Mouse (Mus musculus): Measurements from ENCODE around the gene Nfasc. TPM values are rescaled to one million over a fixed set of nuclear protein-coding genes. Genes with fewer than 3 reads are reported as not detected.

The Nfasc gene
- 2.9 and 4.3 TPM in 2 replicates for polyA plus RNA-seq (2015; fragmentation: Nextera tagmentation; extraction: Ambion mirVana)

GRCm38 (mm10) chr1:132741175-132741997 lies at the start of gene Nfasc:
Gene Nfasc (minus strand): TSS chr1:132741797.
- Histone ChIP-seq H3K4me3 (replicated peaks) (peak within 1 kb of the TSS; percentile 40), H3K9me3 (no peaks in the 10 kb centered on the region), H3K36me3 (no peaks in the 10 kb centered on the region), H3K9ac (peak within 1 kb of the TSS; percentile 37), H3K4me1 (replicated peaks) (peaks cover 6% of the 10 kb centered on the region; the same call in 1 of the 2 replicates), H3K27me3 (replicated peaks) (peaks cover 47% of the 10 kb centered on the region), H3K27ac (no peak within 1 kb of the TSS), H3K4me2 (replicated peaks) (peak within 1 kb of the TSS; percentile 71)
- WGBS = 5% methylated on average over 51 of the region's 51 CpGs
- peak; percentile 70 for ATAC-seq

GRCm38 (mm10) chr1:132791049-132791448 lies 49.5 kb upstream of the Nfasc start:
- Histone ChIP-seq H3K9me3 (no peaks in the 10 kb centered on the region), H3K27me3 (replicated peaks) (no peaks in the 10 kb centered on the region), H3K4me2 (replicated peaks) (no peak overlapping the region), H3K4me1 (replicated peaks) (no peaks in the 10 kb centered on the region), H3K27ac (no peak overlapping the region), H3K4me3 (replicated peaks) (no peak overlapping the region), H3K36me3 (no peaks in the 10 kb centered on the region), H3K9ac (no peak overlapping the region)
- ATAC-seq = no peak
- WGBS = 89% methylated on average over 6 of the region's 6 CpGs

GRCm38 (mm10) chr1:132786866-132787265 lies 45.3 kb upstream of the Nfasc start:
- no peak for ATAC-seq

GRCm38 (mm10) chr1:132781607-132782445 lies 40.2 kb upstream of the Nfasc start:
- Histone ChIP-seq H3K4me2 (replicated peaks) (no peak overlapping the region), H3K4me1 (replicated peaks) (no peaks in the 10 kb centered on the region), H3K27me3 (replicated peaks) (no peaks in the 10 kb centered on the region), H3K4me3 (replicated peaks) (no peak overlapping the region), H3K9me3 (no peaks in the 10 kb centered on the region), H3K9ac (no peak overlapping the region), H3K27ac (no peak overlapping the region), H3K36me3 (no peaks in the 10 kb centered on the region)
- 72% methylated on average over 13 of the region's 13 CpGs for whole genome bisulfite sequencing
- no peak for ATAC-seq

More at GRCm38 (mm10) chr1:132786866-132787265, 45.3 kb upstream of the Nfasc start:
- Histone ChIP-seq H3K36me3 (no peaks in the 10 kb centered on the region), H3K4me1 (replicated peaks) (no peaks in the 10 kb centered on the region), H3K4me3 (replicated peaks) (no peak overlapping the region), H3K4me2 (replicated peaks) (no peak overlapping the region), H3K9ac (no peak overlapping the region), H3K9me3 (no peaks in the 10 kb centered on the region), H3K27ac (no peak overlapping the region), H3K27me3 (replicated peaks) (no peaks in the 10 kb centered on the region)
- 73% methylated on average over 5 of the region's 5 CpGs for WGBS

GRCm38 (mm10) chr1:132780961-132781360 lies 39.4 kb upstream of the Nfasc start:
- Histone ChIP-seq H3K4me3 (replicated peaks) (no peak overlapping the region), H3K27me3 (replicated peaks) (no peaks in the 10 kb centered on the region), H3K9me3 (no peaks in the 10 kb centered on the region), H3K4me2 (replicated peaks) (no peak overlapping the region), H3K36me3 (no peaks in the 10 kb centered on the region), H3K27ac (no peak overlapping the region), H3K4me1 (replicated peaks) (no peaks in the 10 kb centered on the region), H3K9ac (no peak overlapping the region)
- ATAC-seq = no peak
- 86% methylated on average over 5 of the region's 5 CpGs for WGBS

- H3K27ac ChIP-seq = no peak overlapping the region
- no peaks in the 10 kb centered on the region for H3K27me3 ChIP-seq (replicated peaks)
- no peak overlapping the region for H3K4me2 ChIP-seq (replicated peaks)
- H3K9me3 ChIP-seq = no peaks in the 10 kb centered on the region
- 86% methylated on average over 1 of the region's 1 CpGs for WGBS
- no peak for ATAC-seq
- no peaks in the 10 kb centered on the region for H3K4me1 ChIP-seq (replicated peaks)
- no peaks in the 10 kb centered on the region for H3K36me3 ChIP-seq
- H3K9ac ChIP-seq = no peak overlapping the region
- no peak overlapping the region for H3K4me3 ChIP-seq (replicated peaks)
Observed at GRCm38 (mm10) chr1:132780254-132780653, 38.7 kb upstream of the Nfasc start.

- no peaks in the 10 kb centered on the region for H3K9me3 ChIP-seq
- 82% methylated on average over 6 of the region's 6 CpGs for WGBS
- H3K9ac ChIP-seq = no peak overlapping the region
- no peak overlapping the region for H3K4me3 ChIP-seq (replicated peaks)
- no peak overlapping the region for H3K27ac ChIP-seq
- H3K27me3 ChIP-seq (replicated peaks) = 0 out of 2 replicates have a peak, but pooled peaks cover 2% of the 10 kb centered on the region
- ATAC-seq = no peak
- no peak overlapping the region for H3K4me2 ChIP-seq (replicated peaks)
- no peaks in the 10 kb centered on the region for H3K36me3 ChIP-seq
- no peaks in the 10 kb centered on the region for H3K4me1 ChIP-seq (replicated peaks)
Observed at GRCm38 (mm10) chr1:132774959-132775358, 33.4 kb upstream of the Nfasc start.

GRCm38 (mm10) chr1:132771377-132771776 lies 29.8 kb upstream of the Nfasc start:
- Histone ChIP-seq H3K27me3 (replicated peaks) (0 out of 2 replicates have a peak, but pooled peaks cover 4% of the 10 kb centered on the region), H3K4me1 (replicated peaks) (0 out of 2 replicates have a peak, but pooled peaks cover 2% of the 10 kb centered on the region), H3K9me3 (no peaks in the 10 kb centered on the region), H3K36me3 (no peaks in the 10 kb centered on the region), H3K27ac (no peak overlapping the region), H3K4me2 (replicated peaks) (no peak overlapping the region), H3K4me3 (replicated peaks) (no peak overlapping the region), H3K9ac (no peak overlapping the region)
- 21% methylated on average over 5 of the region's 5 CpGs for WGBS
- no peak for ATAC-seq

- 71% methylated on average over 3 of the region's 3 CpGs for WGBS
Observed at GRCm38 (mm10) chr1:132769559-132769958, 28.0 kb upstream of the Nfasc start.

GRCm38 (mm10) chr1:132767422-132767821 lies 25.8 kb upstream of the Nfasc start:
- no peaks in the 10 kb centered on the region for H3K9me3 ChIP-seq
- H3K4me1 ChIP-seq (replicated peaks) = peaks cover 15% of the 10 kb centered on the region
- H3K27me3 ChIP-seq (replicated peaks) = 0 out of 2 replicates have a peak, but pooled peaks cover 6% of the 10 kb centered on the region
- 91% methylated on average over 7 of the region's 7 CpGs for WGBS
- no peak overlapping the region for H3K4me3 ChIP-seq (replicated peaks)
- H3K9ac ChIP-seq = no peak overlapping the region
- ATAC-seq = no peak
- H3K27ac ChIP-seq = no peak overlapping the region
- no peak overlapping the region for H3K4me2 ChIP-seq (replicated peaks)
- H3K36me3 ChIP-seq = no peaks in the 10 kb centered on the region

More at GRCm38 (mm10) chr1:132769559-132769958, 28.0 kb upstream of the Nfasc start:
- Histone ChIP-seq H3K4me3 (replicated peaks) (no peak overlapping the region), H3K27me3 (replicated peaks) (0 out of 2 replicates have a peak, but pooled peaks cover 6% of the 10 kb centered on the region), H3K27ac (no peak overlapping the region), H3K4me2 (replicated peaks) (no peak overlapping the region), H3K9me3 (no peaks in the 10 kb centered on the region), H3K36me3 (no peaks in the 10 kb centered on the region), H3K9ac (no peak overlapping the region), H3K4me1 (replicated peaks) (peaks cover 15% of the 10 kb centered on the region)
- no peak for ATAC-seq

GRCm38 (mm10) chr1:132765887-132766651 lies 24.5 kb upstream of the Nfasc start:
- 18% methylated on average over 16 of the region's 16 CpGs for WGBS
- H3K4me3 ChIP-seq (replicated peaks) = no peak overlapping the region
- no peak for ATAC-seq

More at GRCm38 (mm10) chr1:132765887-132766651, 24.5 kb upstream of the Nfasc start:
- Histone ChIP-seq H3K9ac (no peak overlapping the region), H3K4me2 (replicated peaks) (peak overlapping the region; percentile 34), H3K27ac (no peak overlapping the region), H3K9me3 (no peaks in the 10 kb centered on the region), H3K36me3 (no peaks in the 10 kb centered on the region), H3K27me3 (replicated peaks) (0 out of 2 replicates have a peak, but pooled peaks cover 6% of the 10 kb centered on the region), H3K4me1 (replicated peaks) (peaks cover 15% of the 10 kb centered on the region)

Measured in intestine, embryonic 15.5 days (tissue).